Mouse (Mus musculus): ENCODE measurements around the gene Ap4s1. TPM values are rescaled to one million over a fixed set of nuclear protein-coding genes. Genes with fewer than 3 reads are reported as not detected.

Ap4s1 gene
- polyA plus RNA-seq, 1 experiment from 2014 or later = 51.6 TPM

- Histone ChIP-seq H3K4me2 (ENCODE audit: low read length) (no peak overlapping the region), H3K4me3 (ENCODE audit: low read depth, low read length) (no peak overlapping the region), H3K36me3 (ENCODE audit: control insufficient read depth, insufficient read depth, low read length) (no peaks in the 10 kb centered on the region), H3K4me1 (ENCODE audit: control insufficient read depth, insufficient read depth, low read length) (no peaks in the 10 kb centered on the region), H3K9me3 (replicated peaks; ENCODE audit: control insufficient read depth, low read length) (no peaks in the 10 kb centered on the region), H3K9ac (ENCODE audit: low read length) (no peak overlapping the region), H3K27ac (ENCODE audit: low read depth, low read length) (no peak overlapping the region), H3K27me3 (replicated peaks; ENCODE audit: control insufficient read depth, insufficient read depth, low read length) (no peaks in the 10 kb centered on the region)
- DNase-seq (ENCODE audit: low spot score) (no peak), ATAC-seq (no peak)
- WGBS = 90% methylated on average over 2 of the region's 2 CpGs
These were observed 5.3 kb downstream of the Ap4s1 start for GRCm38 (mm10) chr12:51696157-51696556.

GRCm38 (mm10) chr12:51699623-51700393, 9.0 kb downstream of the Ap4s1 start:
- Histone ChIP-seq H3K9ac (ENCODE audit: low read length) (no peak overlapping the region), H3K9me3 (replicated peaks; ENCODE audit: control insufficient read depth, low read length) (no peaks in the 10 kb centered on the region), H3K27me3 (replicated peaks; ENCODE audit: control insufficient read depth, insufficient read depth, low read length) (no peaks in the 10 kb centered on the region), H3K36me3 (ENCODE audit: control insufficient read depth, insufficient read depth, low read length) (no peaks in the 10 kb centered on the region), H3K4me2 (ENCODE audit: low read length) (no peak overlapping the region), H3K4me3 (ENCODE audit: low read depth, low read length) (no peak overlapping the region), H3K27ac (ENCODE audit: low read depth, low read length) (no peak overlapping the region), H3K4me1 (ENCODE audit: control insufficient read depth, insufficient read depth, low read length) (no peaks in the 10 kb centered on the region)
- 58% methylated on average over 8 of the region's 8 CpGs for WGBS
- ATAC-seq (0 out of 2 replicates have a peak, but pooled peaks have one; percentile 32), DNase-seq (ENCODE audit: low spot score) (no peak)

GRCm38 (mm10) chr12:51701723-51702122, 10.9 kb downstream of the Ap4s1 start:
- H3K4me3 ChIP-seq (ENCODE audit: low read depth, low read length) = no peak overlapping the region
- no peak overlapping the region for H3K27ac ChIP-seq (ENCODE audit: low read depth, low read length)
- no peak for ATAC-seq
- no peak overlapping the region for H3K4me2 ChIP-seq (ENCODE audit: low read length)
- DNase-seq (ENCODE audit: low spot score) = no peak
- 0 out of 2 replicates have a peak, but pooled peaks cover 4% of the 10 kb centered on the region for H3K36me3 ChIP-seq (ENCODE audit: control insufficient read depth, insufficient read depth, low read length)
- H3K9me3 ChIP-seq (replicated peaks; ENCODE audit: control insufficient read depth, low read length) = no peaks in the 10 kb centered on the region
- no peaks in the 10 kb centered on the region for H3K4me1 ChIP-seq (ENCODE audit: control insufficient read depth, insufficient read depth, low read length)
- no peak overlapping the region for H3K9ac ChIP-seq (ENCODE audit: low read length)
- no peaks in the 10 kb centered on the region for H3K27me3 ChIP-seq (replicated peaks; ENCODE audit: control insufficient read depth, insufficient read depth, low read length)

DNA sequence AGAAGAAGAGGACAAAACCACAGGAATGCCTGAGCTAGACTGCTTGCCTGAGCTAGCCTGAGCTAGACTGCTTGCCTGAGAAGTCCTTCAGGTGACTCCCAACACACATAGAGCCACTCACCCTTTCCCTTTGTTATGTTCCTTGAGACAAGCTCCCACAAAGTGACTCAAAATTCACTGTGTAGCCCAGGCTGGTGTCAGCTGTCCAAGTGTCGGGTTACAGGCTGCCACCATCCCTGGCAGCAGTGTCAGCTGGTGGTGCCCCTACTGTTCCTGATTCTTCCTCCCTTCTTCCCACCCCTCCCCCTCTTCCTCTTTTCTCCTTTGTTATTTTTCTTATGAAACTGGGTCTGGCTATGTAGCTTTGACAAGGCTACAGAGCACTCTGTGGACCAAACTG, 13.0 kb downstream of the Ap4s1 start:
- H3K27me3 ChIP-seq (replicated peaks; ENCODE audit: control insufficient read depth, insufficient read depth, low read length) = no peaks in the 10 kb centered on the region
- H3K4me2 ChIP-seq (ENCODE audit: low read length) = no peak overlapping the region
- 13% methylated on average over 1 of the region's 1 CpGs for WGBS
- 0 out of 2 replicates have a peak, but pooled peaks cover 4% of the 10 kb centered on the region for H3K36me3 ChIP-seq (ENCODE audit: control insufficient read depth, insufficient read depth, low read length)
- no peak overlapping the region for H3K9ac ChIP-seq (ENCODE audit: low read length)
- ATAC-seq (peak; percentile 40; the same call in 1 of the 2 replicates), DNase-seq (ENCODE audit: low spot score) (no peak)
- H3K4me1 ChIP-seq (ENCODE audit: control insufficient read depth, insufficient read depth, low read length) = no peaks in the 10 kb centered on the region
- H3K27ac ChIP-seq (ENCODE audit: low read depth, low read length) = no peak overlapping the region
- no peaks in the 10 kb centered on the region for H3K9me3 ChIP-seq (replicated peaks; ENCODE audit: control insufficient read depth, low read length)
- no peak overlapping the region for H3K4me3 ChIP-seq (ENCODE audit: low read depth, low read length)

DNA sequence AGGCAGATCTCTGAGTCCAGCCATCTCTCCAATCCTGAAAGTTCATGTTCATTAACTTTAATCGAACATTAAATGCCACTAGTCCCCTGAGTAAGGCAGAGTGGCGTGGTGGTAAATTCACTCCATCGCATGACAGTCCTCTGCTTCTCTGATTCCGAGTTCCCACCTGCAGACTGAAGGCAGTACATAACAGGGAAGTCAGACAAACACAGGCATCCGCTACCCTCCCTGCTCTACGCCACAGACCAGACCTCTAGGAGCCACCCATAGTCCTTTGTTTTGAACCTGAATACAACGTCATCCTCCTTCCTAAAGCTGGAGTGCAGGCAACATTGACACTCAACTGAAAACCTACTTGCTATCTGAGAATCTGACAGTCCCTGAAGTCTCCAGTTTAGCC, 13.7 kb downstream of the Ap4s1 start:
- Histone ChIP-seq H3K4me3 (ENCODE audit: low read depth, low read length) (no peak overlapping the region), H3K4me1 (ENCODE audit: control insufficient read depth, insufficient read depth, low read length) (no peaks in the 10 kb centered on the region), H3K9ac (ENCODE audit: low read length) (no peak overlapping the region), H3K4me2 (ENCODE audit: low read length) (no peak overlapping the region), H3K36me3 (ENCODE audit: control insufficient read depth, insufficient read depth, low read length) (0 out of 2 replicates have a peak, but pooled peaks cover 4% of the 10 kb centered on the region), H3K9me3 (replicated peaks; ENCODE audit: control insufficient read depth, low read length) (no peaks in the 10 kb centered on the region), H3K27ac (ENCODE audit: low read depth, low read length) (no peak overlapping the region), H3K27me3 (replicated peaks; ENCODE audit: control insufficient read depth, insufficient read depth, low read length) (no peaks in the 10 kb centered on the region)
- 72% methylated on average over 7 of the region's 7 CpGs for WGBS
- ATAC-seq (no peak), DNase-seq (ENCODE audit: low spot score) (no peak)

- WGBS = 85% methylated on average over 12 of the region's 12 CpGs
- H3K4me1 ChIP-seq (ENCODE audit: control insufficient read depth, insufficient read depth, low read length) = no peaks in the 10 kb centered on the region
- DNase-seq (ENCODE audit: low spot score) (no peak), ATAC-seq (no peak)
- H3K9me3 ChIP-seq (replicated peaks; ENCODE audit: control insufficient read depth, low read length) = no peaks in the 10 kb centered on the region
- no peak overlapping the region for H3K27ac ChIP-seq (ENCODE audit: low read depth, low read length)
- H3K36me3 ChIP-seq (ENCODE audit: control insufficient read depth, insufficient read depth, low read length) = 0 out of 2 replicates have a peak, but pooled peaks cover 4% of the 10 kb centered on the region
- no peak overlapping the region for H3K9ac ChIP-seq (ENCODE audit: low read length)
- no peak overlapping the region for H3K4me2 ChIP-seq (ENCODE audit: low read length)
- no peaks in the 10 kb centered on the region for H3K27me3 ChIP-seq (replicated peaks; ENCODE audit: control insufficient read depth, insufficient read depth, low read length)
- no peak overlapping the region for H3K4me3 ChIP-seq (ENCODE audit: low read depth, low read length)
These were observed 14.9 kb downstream of the Ap4s1 start for GRCm38 (mm10) chr12:51705778-51706177.

DNA sequence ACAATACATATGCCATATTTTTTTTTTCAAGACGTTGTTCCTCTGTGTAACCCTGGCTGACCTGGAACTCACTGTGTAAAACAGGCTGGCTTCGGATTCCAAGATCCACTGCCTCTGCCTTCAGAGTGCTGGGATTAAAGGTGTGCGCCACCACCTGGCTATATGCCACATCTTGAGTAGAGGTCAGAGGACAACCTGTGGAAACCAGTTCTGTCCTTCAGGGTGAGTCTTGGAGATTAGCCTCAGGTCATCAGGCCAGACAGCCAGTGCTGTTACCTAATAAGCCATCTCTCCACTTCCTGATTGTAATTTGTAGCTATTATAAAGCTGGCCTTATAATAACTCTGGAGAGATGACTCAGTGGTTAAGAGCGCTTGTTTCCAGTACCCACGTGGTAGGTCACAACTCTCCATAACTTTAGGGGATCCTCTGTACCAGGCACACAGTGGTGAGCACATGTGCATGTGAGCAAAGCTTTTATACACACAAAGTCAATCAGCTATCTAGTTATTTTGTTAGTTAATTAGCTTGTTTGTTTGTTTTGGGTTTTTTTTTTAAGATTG, 15.9 kb downstream of the Ap4s1 start:
- no peak for DNase-seq (ENCODE audit: low spot score)
- Histone ChIP-seq H3K9ac (ENCODE audit: low read length) (no peak overlapping the region), H3K4me2 (ENCODE audit: low read length) (no peak overlapping the region), H3K4me1 (ENCODE audit: control insufficient read depth, insufficient read depth, low read length) (no peaks in the 10 kb centered on the region), H3K27ac (ENCODE audit: low read depth, low read length) (no peak overlapping the region), H3K4me3 (ENCODE audit: low read depth, low read length) (no peak overlapping the region), H3K27me3 (replicated peaks; ENCODE audit: control insufficient read depth, insufficient read depth, low read length) (no peaks in the 10 kb centered on the region), H3K9me3 (replicated peaks; ENCODE audit: control insufficient read depth, low read length) (no peaks in the 10 kb centered on the region), H3K36me3 (ENCODE audit: control insufficient read depth, insufficient read depth, low read length) (0 out of 2 replicates have a peak, but pooled peaks cover 4% of the 10 kb centered on the region)
- 82% methylated on average over 5 of the region's 5 CpGs for WGBS
- ATAC-seq = no peak

DNA sequence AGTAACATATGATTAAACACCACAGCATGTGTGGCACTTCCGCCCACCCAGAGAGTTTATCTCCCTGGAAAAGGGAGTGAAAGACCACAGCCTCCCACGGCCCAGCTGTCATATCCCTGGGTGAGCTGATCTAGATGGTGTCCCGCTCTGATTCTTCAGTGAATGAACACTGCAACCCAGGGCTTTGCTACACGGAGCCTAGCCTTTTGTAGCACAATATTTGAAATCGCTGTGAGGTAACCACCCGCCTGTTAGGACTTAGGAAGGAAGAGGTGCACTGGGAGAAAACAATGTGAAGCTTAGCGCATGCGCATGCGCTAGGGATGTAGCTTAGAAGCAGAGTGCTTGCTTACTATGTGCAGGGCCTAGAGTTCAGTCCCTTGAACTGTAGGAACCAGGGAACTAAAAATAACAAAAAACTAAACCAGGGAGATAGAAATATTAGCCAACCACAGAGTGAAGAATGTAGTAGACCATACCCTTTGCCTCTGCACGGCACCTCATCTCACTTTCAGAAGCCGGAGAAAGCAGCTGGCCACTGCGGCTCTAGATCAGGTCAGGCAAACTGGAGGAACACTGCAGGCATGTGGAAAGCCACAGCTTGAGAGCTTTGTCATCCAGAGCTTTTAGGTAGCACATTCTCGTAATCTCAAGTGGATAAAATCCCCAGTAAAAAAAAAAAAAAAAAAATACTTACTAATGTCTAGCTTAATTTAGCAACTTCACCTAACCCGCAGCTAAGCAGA, 18.3 kb downstream of the Ap4s1 start:
- Histone ChIP-seq H3K27me3 (replicated peaks; ENCODE audit: control insufficient read depth, insufficient read depth, low read length) (no peaks in the 10 kb centered on the region), H3K9ac (ENCODE audit: low read length) (no peak overlapping the region), H3K4me3 (ENCODE audit: low read depth, low read length) (no peak overlapping the region), H3K4me2 (ENCODE audit: low read length) (no peak overlapping the region), H3K9me3 (replicated peaks; ENCODE audit: control insufficient read depth, low read length) (no peaks in the 10 kb centered on the region), H3K4me1 (ENCODE audit: control insufficient read depth, insufficient read depth, low read length) (no peaks in the 10 kb centered on the region), H3K36me3 (ENCODE audit: control insufficient read depth, insufficient read depth, low read length) (0 out of 2 replicates have a peak, but pooled peaks cover 4% of the 10 kb centered on the region), H3K27ac (ENCODE audit: low read depth, low read length) (no peak overlapping the region)
- ATAC-seq (no peak), DNase-seq (ENCODE audit: low spot score) (peak; percentile 17)
- 62% methylated on average over 14 of the region's 14 CpGs for WGBS
